ENCODE assay signal across 10 mouse cellular contexts in the genomic region with DNA sequence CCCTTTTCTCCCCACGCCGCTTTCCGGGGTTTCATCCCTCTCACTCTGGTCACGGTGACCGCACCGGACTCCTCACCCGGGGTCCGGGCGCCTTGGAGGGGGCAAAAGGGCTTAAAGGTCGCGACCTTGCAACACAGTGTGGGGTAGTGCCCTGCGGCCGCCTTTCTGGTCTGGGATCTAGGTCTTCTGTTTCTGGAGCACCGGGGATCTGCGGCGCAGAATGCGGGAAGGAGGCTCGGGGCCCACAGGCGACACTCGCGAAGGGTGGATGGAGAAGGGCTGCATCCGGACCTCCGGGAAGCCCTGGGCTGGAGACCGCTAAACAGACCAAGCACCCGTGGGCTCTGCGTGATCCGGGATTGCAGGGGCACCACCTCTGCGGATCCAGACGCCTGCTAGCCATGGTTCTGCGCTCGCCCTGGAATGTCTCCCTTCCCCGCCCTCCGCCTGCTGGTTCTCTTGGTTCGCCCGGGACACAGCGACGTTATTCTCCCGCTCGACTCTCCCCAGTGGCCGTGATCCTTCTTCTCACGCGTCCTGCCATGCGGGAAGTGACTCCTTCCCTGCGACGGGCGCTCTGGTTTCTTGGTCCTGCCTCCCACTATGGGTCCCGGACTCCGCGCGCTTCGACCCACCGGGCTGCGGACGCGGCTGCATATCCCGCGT. TPM values are rescaled to one million over a fixed set of nuclear protein-coding genes. Genes with fewer than 3 reads are reported as not detected.
DNase-seq lines count a peak whose midpoint lies in the region; ATAC-seq and TF ChIP-seq lines count a peak whose summit lies in the region.
"Had no signal": no experiment of that assay in that cellular context is flagged by ENCODE, and none has a peak within 500 bp of the region (broad histone marks: within the 10 kb centered on the region; RNA-seq: fewer than 3 reads in every experiment).

No protein-coding gene starts in this region.

- no peak overlapping the region for H3K4me2 ChIP-seq in hindbrain, embryonic 14.5 days (replicated peaks)
- H3K4me2 ChIP-seq in embryonic facial prominence, embryonic 12.5 days (replicated peaks): peak overlapping the region; percentile 45
- H3K4me2 ChIP-seq in limb, embryonic 15.5 days: peak overlapping the region; percentile 35; the same call in 1 of the 2 replicates
- H3K4me2 ChIP-seq: hindbrain, embryonic 15.5 days had no signal

- no peak for ATAC-seq in hindbrain, embryonic 14.5 days (ENCODE audit: low FRiP score)
- no peak for ATAC-seq in embryonic facial prominence, embryonic 12.5 days (ENCODE audit: insufficient number of reproducible peaks, insufficient read depth, low FRiP score, low TSS enrichment)
- ATAC-seq in limb, embryonic 15.5 days (ENCODE audit: insufficient number of reproducible peaks, low FRiP score, low TSS enrichment, low read depth): no peak

- WGBS in hindbrain, embryonic 10.5 days: under 1% methylated on average over 57 of the region's 57 CpGs
- under 1% methylated on average over 57 of the region's 57 CpGs for WGBS in hindbrain, embryonic 14.5 days
- WGBS in embryonic facial prominence, embryonic 12.5 days: under 1% methylated on average over 57 of the region's 57 CpGs
- under 1% methylated on average over 57 of the region's 57 CpGs for WGBS in limb, embryonic 15.5 days

- in situ Hi-C loops in ES-E14 (cut with MboI; ENCODE audit: low sequenced_read_pairs in 2 of 2, unreplicated experiment in 2 of 2): loop anchor here in 1 of 2 experiments (25.0 kb wide), 2 partner anchors 1685 to 1960 kb away; a partner anchor contains a TSS

- no peak overlapping the region for H3K9ac ChIP-seq in hindbrain, embryonic 14.5 days
- no peak overlapping the region for H3K9ac ChIP-seq in ES-E14 (ENCODE audit: insufficient read depth, low read depth, low read length, poor library complexity, severe bottlenecking)
- 0 out of 2 replicates have a peak overlapping the region, but pooled peaks have one; percentile 4 for H3K9ac ChIP-seq in embryonic facial prominence, embryonic 12.5 days
- no peak overlapping the region for H3K9ac ChIP-seq in limb, embryonic 15.5 days
- H3K9ac ChIP-seq: hindbrain, embryonic 15.5 days had no signal

- no peaks in the 10 kb centered on the region for H3K36me3 ChIP-seq in hindbrain, embryonic 10.5 days
- no peaks in the 10 kb centered on the region for H3K36me3 ChIP-seq in hindbrain, embryonic 14.5 days (replicated peaks; ENCODE audit: control insufficient read depth, insufficient read depth)
- H3K36me3 ChIP-seq in ES-E14 (ENCODE audit: control insufficient read depth, insufficient read depth, low read length, poor library complexity, severe bottlenecking): no peaks in the 10 kb centered on the region
- H3K36me3 ChIP-seq in embryonic facial prominence, embryonic 12.5 days: no peaks in the 10 kb centered on the region
- H3K36me3 ChIP-seq in limb, embryonic 15.5 days: no peaks in the 10 kb centered on the region
- H3K36me3 ChIP-seq: hindbrain, embryonic 15.5 days had no signal

- peaks cover 28% of the 10 kb centered on the region for H3K4me1 ChIP-seq in hindbrain, embryonic 10.5 days (replicated peaks)
- H3K4me1 ChIP-seq in hindbrain, embryonic 14.5 days (replicated peaks; ENCODE audit: control insufficient read depth, insufficient read depth, low read length): 0 out of 2 replicates have a peak, but pooled peaks cover 4% of the 10 kb centered on the region
- H3K4me1 ChIP-seq in ES-E14 (ENCODE audit: control insufficient read depth in 2 of 2, insufficient read depth in 2 of 2, low read length in 2 of 2, poor library complexity in 1 of 2): peaks cover 0 to 8% of the 10 kb centered on the region in 2 experiments; a peak in 1 of 4 replicates
- peaks cover 16% of the 10 kb centered on the region for H3K4me1 ChIP-seq in embryonic facial prominence, embryonic 12.5 days
- H3K4me1 ChIP-seq in limb, embryonic 15.5 days: peaks cover 28% of the 10 kb centered on the region

- peak overlapping the region; percentile 33 for H3K4me3 ChIP-seq in hindbrain, embryonic 10.5 days
- no peak overlapping the region for H3K4me3 ChIP-seq in hindbrain, embryonic 14.5 days (replicated peaks; ENCODE audit: low read length)
- H3K4me3 ChIP-seq in ES-E14 (ENCODE audit: insufficient read depth in 1 of 2, low read depth in 1 of 2, low read length in 2 of 2, poor library complexity in 1 of 2, severe bottlenecking in 1 of 2): peak overlapping the region; percentile 35 to 45; a peak in 2 of 4 replicates
- peak overlapping the region; percentile 25 for H3K4me3 ChIP-seq in embryonic facial prominence, embryonic 12.5 days
- peak overlapping the region; percentile 23 for H3K4me3 ChIP-seq in limb, embryonic 15.5 days
- H3K4me3 ChIP-seq: hindbrain, embryonic 15.5 days; left cerebral cortex, adult 2 months; megakaryocyte, embryonic 14.5 days had no signal

- peak; percentile 55 for DNase-seq in hindbrain, embryonic 10.5 days (ENCODE audit: low spot score)
- no peak for DNase-seq in hindbrain, embryonic 14.5 days (ENCODE audit: low spot score)
- DNase-seq in ES-E14 (ENCODE audit: low read depth, low spot score): no peak
- DNase-seq in right cerebral cortex, postnatal 4 days: no peak
- DNase-seq in thymus, postnatal 10 days (ENCODE audit: low spot score in 2 of 2): no peak

- no peak overlapping the region for H3K27ac ChIP-seq in hindbrain, embryonic 10.5 days
- no peak overlapping the region for H3K27ac ChIP-seq in hindbrain, embryonic 14.5 days
- H3K27ac ChIP-seq in ES-E14 (ENCODE audit: insufficient read depth, low read depth, low read length, poor library complexity, severe bottlenecking): no peak overlapping the region
- H3K27ac ChIP-seq in embryonic facial prominence, embryonic 12.5 days: no peak overlapping the region
- no peak overlapping the region for H3K27ac ChIP-seq in limb, embryonic 15.5 days
- H3K27ac ChIP-seq: hindbrain, embryonic 15.5 days; left cerebral cortex, adult 2 months had no signal

- H3K27me3 ChIP-seq in hindbrain, embryonic 10.5 days (ENCODE audit: insufficient read depth, poor library complexity, severe bottlenecking): peaks cover 100% of the 10 kb centered on the region
- H3K27me3 ChIP-seq in hindbrain, embryonic 14.5 days (ENCODE audit: control insufficient read depth, insufficient read depth, low read length): peaks cover 88% of the 10 kb centered on the region
- peaks cover 93% of the 10 kb centered on the region for H3K27me3 ChIP-seq in embryonic facial prominence, embryonic 12.5 days
- peaks cover 95% of the 10 kb centered on the region for H3K27me3 ChIP-seq in limb, embryonic 15.5 days

- H3K9me3 ChIP-seq in hindbrain, embryonic 10.5 days: no peaks in the 10 kb centered on the region
- H3K9me3 ChIP-seq in hindbrain, embryonic 14.5 days (ENCODE audit: control insufficient read depth, low read length): no peaks in the 10 kb centered on the region
- H3K9me3 ChIP-seq in ES-E14 (ENCODE audit: control insufficient read depth, insufficient read depth, low read depth, low read length): no peaks in the 10 kb centered on the region
- H3K9me3 ChIP-seq in embryonic facial prominence, embryonic 12.5 days: no peaks in the 10 kb centered on the region
- no peaks in the 10 kb centered on the region for H3K9me3 ChIP-seq in limb, embryonic 15.5 days
- H3K9me3 ChIP-seq: hindbrain, embryonic 15.5 days had no signal

TF ChIP-seq in ES-E14, 5 proteins besides CTCF, POLR2A, EP300 and RAD21:
- TF ChIP-seq ZC3H11A (IDR thresholded peaks at IDR 0.05; ENCODE audit: borderline replicate concordance, low read depth, low read length) (no peak), CHD2 (IDR thresholded peaks at IDR 0.05; ENCODE audit: low read depth, low read length) (no peak), MAFK (IDR thresholded peaks at IDR 0.05; ENCODE audit: insufficient read depth, low read depth, low read length) (no peak), HCFC1 (IDR thresholded peaks at IDR 0.05; ENCODE audit: borderline replicate concordance, insufficient read depth, low read length) (no peak), ZNF384 (IDR thresholded peaks at IDR 0.05; ENCODE audit: low read depth, low read length) (no peak)

RNA-seq across cellular contexts. Expression of a gene that starts 8.2 kb away (rescaled TPM):
- polyA plus RNA-seq in hindbrain, embryonic 10.5 days (2016; fragmentation: Nextera tagmentation; extraction: Ambion mirVana): 2.7 and 3.2 TPM in 2 replicates
- polyA plus RNA-seq in hindbrain, embryonic 14.5 days (2014; fragmentation: Nextera tagmentation; extraction: Ambion mirVana): 0.26 TPM in 1 of 2 replicates, not detected in the other
- 0.37 and 0.76 TPM in 2 replicates for total RNA-seq in ES-E14 (2012; rRNA removed)
- polyA plus RNA-seq in embryonic facial prominence, embryonic 12.5 days (2016; fragmentation: Nextera tagmentation; extraction: Ambion mirVana): 11.1 and 17.3 TPM in 2 replicates
- not detected in 2 replicates for polyA plus RNA-seq in limb, embryonic 15.5 days (2015; fragmentation: Nextera tagmentation; extraction: Ambion mirVana)
- total RNA-seq: left cerebral cortex, adult 2 months had no signal
- polyA plus RNA-seq: hindbrain, embryonic 15.5 days had no signal
